Mouse (Mus musculus): ENCODE measurements at regions not wholly inside any gene's neighbourhood (a gene's known extent, or its start where the extent isn't known, plus 50 kb on each side); places are given as distances from the start of the nearest gene placed in this dataset.
"Not testable (repeated sequence)": the region's sequence is repeated elsewhere in the genome, so short reads cannot be mapped to it uniquely, and the experiment has no call there.

DNA sequence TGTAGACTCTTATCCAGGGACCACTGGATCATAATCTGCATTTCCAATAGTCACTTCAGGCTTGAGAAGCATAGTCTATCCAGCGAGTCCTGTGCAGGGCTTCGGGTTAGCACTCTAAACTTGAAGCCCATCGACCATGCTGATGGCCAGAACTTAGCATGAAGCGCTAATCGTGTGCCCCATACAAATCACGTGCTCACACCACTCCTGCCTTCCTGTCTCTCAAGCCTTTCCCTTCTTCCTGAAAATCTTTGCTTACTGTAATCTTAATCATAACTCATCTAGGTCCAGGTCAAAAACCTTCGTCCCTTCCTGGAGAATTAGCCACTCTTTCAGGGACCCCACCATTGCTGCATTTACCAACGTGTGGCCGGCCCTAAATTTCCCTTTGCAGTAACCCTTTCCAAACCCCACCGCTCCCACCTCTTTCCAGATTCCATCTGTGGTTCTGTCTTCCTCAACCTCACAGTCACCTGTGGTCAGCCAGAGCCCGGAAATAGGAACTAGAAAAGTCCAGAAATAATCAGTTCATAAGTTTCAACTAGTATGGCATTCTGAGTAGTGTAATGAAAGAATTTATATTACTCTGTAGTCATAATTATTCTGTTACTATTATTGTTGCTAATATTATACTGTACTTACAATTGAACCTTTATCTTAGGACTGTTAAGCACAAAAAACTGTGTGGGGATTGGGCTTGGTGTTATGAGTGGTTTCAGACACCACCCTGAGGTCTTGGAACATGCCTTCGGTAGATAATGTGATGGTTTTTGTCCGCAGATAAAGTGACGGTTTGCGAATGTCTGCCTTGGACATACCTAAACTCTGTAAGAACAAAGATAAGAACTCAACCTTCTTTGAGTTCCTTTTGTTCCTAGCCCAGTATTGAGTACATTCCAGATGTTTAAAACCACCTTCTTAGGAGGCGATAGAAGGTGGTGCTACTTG, 57.3 kb upstream of the Slc1a3 start:
- no peak for DNase-seq (ENCODE audit: low read depth, low spot score)

DNA sequence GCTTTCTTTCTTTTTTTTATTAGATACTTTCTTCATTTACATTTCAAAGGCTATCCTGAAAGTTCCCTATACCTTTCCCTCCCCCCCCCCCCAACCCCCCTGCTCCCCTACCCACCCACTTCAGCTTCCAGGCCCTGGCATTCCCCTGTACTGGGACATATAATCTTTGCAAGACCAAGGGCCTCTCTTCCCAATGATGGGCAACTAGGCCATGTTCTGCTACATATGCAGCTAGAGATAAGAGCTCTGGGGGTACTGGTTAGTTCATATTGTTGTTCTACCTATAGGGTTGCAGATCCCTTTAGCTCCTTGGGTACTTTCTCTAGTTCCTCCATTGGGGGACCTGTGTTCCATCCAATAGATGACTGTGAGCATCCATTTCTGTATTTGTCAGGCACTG, 55.6 kb upstream of the Slc1a3 start:
- not testable (repeated sequence) for DNase-seq (ENCODE audit: low read depth, low spot score)

GRCm38 (mm10) chr15:8761741-8762271, 51.2 kb upstream of the Slc1a3 start:
- DNase-seq (ENCODE audit: low read depth, low spot score), result no peak

- no peak for DNase-seq (ENCODE audit: low read depth, low spot score)
These were observed 50.6 kb upstream of the Slc1a3 start for GRCm38 (mm10) chr15:8761132-8761531.

All from ES-CJ7 (cell line).